Mouse (Mus musculus) limb, embryonic 14.5 days (tissue): ENCODE measurements at regions not wholly inside any gene's neighbourhood (a gene's known extent, or its start where the extent isn't known, plus 50 kb on each side); places are given as distances from the start of the nearest gene placed in this dataset.

ENCODE experiments used
- ATAC-seq: fragments of 200-750 bp; cut with Nextera tagmentation; 2 replicates; pipeline ENCODE4 v1.8.0; 2017; ENCODE audit warnings: low read depth, moderate number of reproducible peaks, moderate TSS enrichment; ENCODE audit not compliant: low FRiP score
- DNase-seq: peaks from one replicate; pipeline ENCODE4 v3.0.0-alpha.2; 2015; ENCODE audit warnings: low spot score
- H3K27ac ChIP-seq: fragments of 300-500 bp; sonication (generic); replicated peaks from 2 replicates; pipeline ENCODE4 v1.5.1; 2014; ENCODE audit warnings: low read depth, mild to moderate bottlenecking, low read length, moderate library complexity, mixed read lengths
- H3K27me3 ChIP-seq: fragments of 300-500 bp; sonication (generic); 2 replicates; pipeline ENCODE4 v1.6.1; 2014; ENCODE audit warnings: low read length, mixed read lengths; ENCODE audit not compliant: control insufficient read depth, insufficient read depth
- H3K36me3 ChIP-seq: fragments of 300-500 bp; sonication (generic); 2 replicates; pipeline ENCODE4 v1.6.1; 2014; ENCODE audit warnings: mild to moderate bottlenecking, low read length, moderate library complexity, mixed read lengths; ENCODE audit not compliant: control insufficient read depth, insufficient read depth
- H3K4me1 ChIP-seq: fragments of 300-500 bp; sonication (generic); 2 replicates; pipeline ENCODE4 v1.6.1; 2014; ENCODE audit warnings: antibody characterized with exemption, low read length, mixed read lengths; ENCODE audit not compliant: control insufficient read depth, insufficient read depth
- H3K4me2 ChIP-seq: fragments of 300-500 bp; sonication (generic); replicated peaks from 2 replicates; pipeline ENCODE4 v1.6.1; 2014; ENCODE audit warnings: low read depth, mild to moderate bottlenecking, low read length, moderate library complexity; ENCODE audit not compliant: severe bottlenecking
- H3K4me3 ChIP-seq: fragments of 300-500 bp; sonication (generic); replicated peaks from 2 replicates; pipeline ENCODE4 v1.5.1; 2014; ENCODE audit warnings: low read length
- H3K9ac ChIP-seq: fragments of 300-500 bp; sonication (generic); 2 replicates; pipeline ENCODE4 v1.6.1; 2014; ENCODE audit warnings: mild to moderate bottlenecking, low read depth, low read length, moderate library complexity; ENCODE audit not compliant: severe bottlenecking
- H3K9me3 ChIP-seq: fragments of 300-500 bp; sonication (generic); 2 replicates; pipeline ENCODE4 v1.6.1; 2016; ENCODE audit warnings: low read length; ENCODE audit not compliant: control insufficient read depth
- POLR2A ChIP-seq: fragments of 200-500 bp; IDR thresholded peaks from 2 replicates; pipeline ENCODE4 v1.8.0; 2012; ENCODE audit warnings: inconsistent platforms, mild to moderate bottlenecking, moderate library complexity, borderline replicate concordance; ENCODE audit not compliant: insufficient read depth, insufficient read length; ENCODE audit errors: extremely low read depth
- WGBS: fragments of 180-500 bp; shearing (Covaris S2); extraction: QIAGEN DNeasy Blood & Tissue Kit; methylation state at CpG from one replicate; pipeline ENCODE4 v1.1.7; 2014; 5-methylcytosine and 5-hydroxymethylcytosine counted together

DNA sequence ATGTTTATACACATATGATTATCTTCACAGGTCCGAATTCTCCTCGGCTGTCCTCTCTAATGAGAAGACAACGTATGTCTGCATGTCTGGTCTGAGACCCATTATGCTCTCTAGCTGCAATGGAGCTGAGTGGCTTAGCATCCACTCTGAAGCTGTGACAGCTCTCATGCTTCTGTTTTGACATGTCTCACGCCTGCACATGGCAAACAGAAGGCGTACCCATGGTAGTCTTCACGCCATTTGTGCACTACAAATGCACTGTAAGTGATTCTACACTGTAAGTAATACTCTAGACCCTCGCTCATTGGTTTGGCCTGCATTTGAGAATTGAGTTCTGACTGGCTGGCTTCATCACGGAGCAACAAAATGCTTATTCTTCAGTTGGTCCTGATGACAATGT lies 75.9 kb upstream of the Frmd4b start:
- ATAC-seq (no peak), DNase-seq (no peak)
- Histone ChIP-seq H3K27me3 (no peaks in the 10 kb centered on the region), H3K36me3 (no peaks in the 10 kb centered on the region), H3K27ac (no peak overlapping the region), H3K4me1 (no peaks in the 10 kb centered on the region), H3K4me2 (no peak overlapping the region), H3K9ac (no peak overlapping the region), H3K4me3 (no peak overlapping the region), H3K9me3 (no peaks in the 10 kb centered on the region)
- no peak for TF ChIP-seq POLR2A
- WGBS: 89% methylated on average over 8 of the region's 8 CpGs

DNA sequence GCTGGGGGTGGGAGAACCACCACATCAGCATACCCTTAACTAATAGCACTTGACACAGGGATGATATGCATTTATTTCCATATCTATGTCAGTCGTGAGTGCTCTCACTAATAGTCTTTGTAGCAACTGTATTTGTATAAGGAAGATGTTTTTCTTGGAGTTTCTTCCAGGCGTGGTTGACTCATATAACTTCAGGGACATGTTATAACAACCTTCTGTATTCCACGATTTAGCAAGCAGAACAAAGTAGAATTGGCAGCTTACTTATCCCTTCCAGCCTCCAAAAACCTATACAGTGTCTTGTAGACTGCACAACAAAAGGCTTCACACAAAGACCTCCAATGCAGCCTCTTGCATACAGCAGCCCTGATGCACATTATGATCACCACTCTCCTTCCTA lies 73.8 kb upstream of the Frmd4b start:
- Histone ChIP-seq H3K27ac (no peak overlapping the region), H3K4me2 (no peak overlapping the region), H3K27me3 (no peaks in the 10 kb centered on the region), H3K4me1 (no peaks in the 10 kb centered on the region), H3K9ac (no peak overlapping the region), H3K4me3 (no peak overlapping the region), H3K9me3 (no peaks in the 10 kb centered on the region), H3K36me3 (no peaks in the 10 kb centered on the region)
- TF ChIP-seq POLR2A: no peak
- 85% methylated on average over 3 of the region's 3 CpGs for WGBS
- no peak for DNase-seq
- no peak for ATAC-seq

GRCm38 (mm10) chr6:97684335-97684734 lies 67.0 kb upstream of the Frmd4b start:
- no peaks in the 10 kb centered on the region for H3K36me3 ChIP-seq
- 69% methylated on average over 7 of the region's 7 CpGs for WGBS
- no peak for DNase-seq

GRCm38 (mm10) chr6:97682213-97682612 lies 64.9 kb upstream of the Frmd4b start:
- H3K27ac ChIP-seq: no peak overlapping the region
- no peaks in the 10 kb centered on the region for H3K9me3 ChIP-seq
- no peaks in the 10 kb centered on the region for H3K36me3 ChIP-seq
- ATAC-seq (no peak), DNase-seq (no peak)
- WGBS: 91% methylated on average over 1 of the region's 1 CpGs
- H3K9ac ChIP-seq: no peak overlapping the region
- no peaks in the 10 kb centered on the region for H3K27me3 ChIP-seq
- H3K4me3 ChIP-seq: no peak overlapping the region
- no peaks in the 10 kb centered on the region for H3K4me1 ChIP-seq
- no peak overlapping the region for H3K4me2 ChIP-seq
- TF ChIP-seq POLR2A: no peak

More at GRCm38 (mm10) chr6:97684335-97684734, 67.0 kb upstream of the Frmd4b start:
- Histone ChIP-seq H3K27ac (no peak overlapping the region), H3K9me3 (no peaks in the 10 kb centered on the region), H3K4me1 (no peaks in the 10 kb centered on the region), H3K27me3 (no peaks in the 10 kb centered on the region), H3K9ac (no peak overlapping the region), H3K4me3 (no peak overlapping the region), H3K4me2 (no peak overlapping the region)
- TF ChIP-seq POLR2A: no peak
- no peak for ATAC-seq

GRCm38 (mm10) chr6:97675181-97675756 lies 57.9 kb upstream of the Frmd4b start:
- DNase-seq (no peak), ATAC-seq (no peak)
- no peaks in the 10 kb centered on the region for H3K36me3 ChIP-seq
- no peaks in the 10 kb centered on the region for H3K9me3 ChIP-seq
- no peak overlapping the region for H3K4me2 ChIP-seq
- TF ChIP-seq POLR2A: no peak
- no peak overlapping the region for H3K27ac ChIP-seq
- 50% methylated on average over 5 of the region's 5 CpGs for WGBS
- H3K9ac ChIP-seq: no peak overlapping the region
- H3K4me1 ChIP-seq: no peaks in the 10 kb centered on the region
- no peaks in the 10 kb centered on the region for H3K27me3 ChIP-seq
- H3K4me3 ChIP-seq: no peak overlapping the region
